Mouse (Mus musculus) bone marrow macrophage, adult 2 months (primary cell): Measurements from ENCODE around the gene Emid1.

Source experiments
- CTCF ChIP-seq: IDR thresholded peaks from 2 replicates; pipeline ENCODE4 v1.5.1; 2012; ENCODE audit warnings: low read depth, mild to moderate bottlenecking, low read length, moderate library complexity
- POLR2A ChIP-seq: IDR thresholded peaks from 2 replicates; pipeline ENCODE4 v1.6.1; 2012; ENCODE audit warnings: mild to moderate bottlenecking, low read depth, low read length, borderline replicate concordance

- TF ChIP-seq POLR2A = no peak
- TF ChIP-seq CTCF = no peak
These were observed 32.8 kb upstream of the Emid1 start for GRCm38 (mm10) chr11:5184832-5185231.
